Mouse (Mus musculus) kidney, postnatal 25 days (tissue): Measurements from ENCODE around the gene Elovl4.
A peak's percentile ranks its signal among the peaks of the same experiment; 100 is the strongest.

Experiments
- DNase-seq, 2 experiments: peaks; one replicate each; pipeline ENCODE4 v3.0.0; 2021; ENCODE audit warnings: mixed read lengths in 2 of 2

Gene Elovl4

GRCm38 (mm10) chr9:83805977-83806815 lies at the start of gene Elovl4:
Gene Elovl4, minus strand, starts transcription at chr9:83806277.
- DNase-seq: peak; percentile 20 to 55

- no peak for DNase-seq
Observed at GRCm38 (mm10) chr9:83852464-83852863, 46.4 kb upstream of the Elovl4 start.

GRCm38 (mm10) chr9:83834748-83835313 lies 28.8 kb upstream of the Elovl4 start:
- DNase-seq: no peak

DNA sequence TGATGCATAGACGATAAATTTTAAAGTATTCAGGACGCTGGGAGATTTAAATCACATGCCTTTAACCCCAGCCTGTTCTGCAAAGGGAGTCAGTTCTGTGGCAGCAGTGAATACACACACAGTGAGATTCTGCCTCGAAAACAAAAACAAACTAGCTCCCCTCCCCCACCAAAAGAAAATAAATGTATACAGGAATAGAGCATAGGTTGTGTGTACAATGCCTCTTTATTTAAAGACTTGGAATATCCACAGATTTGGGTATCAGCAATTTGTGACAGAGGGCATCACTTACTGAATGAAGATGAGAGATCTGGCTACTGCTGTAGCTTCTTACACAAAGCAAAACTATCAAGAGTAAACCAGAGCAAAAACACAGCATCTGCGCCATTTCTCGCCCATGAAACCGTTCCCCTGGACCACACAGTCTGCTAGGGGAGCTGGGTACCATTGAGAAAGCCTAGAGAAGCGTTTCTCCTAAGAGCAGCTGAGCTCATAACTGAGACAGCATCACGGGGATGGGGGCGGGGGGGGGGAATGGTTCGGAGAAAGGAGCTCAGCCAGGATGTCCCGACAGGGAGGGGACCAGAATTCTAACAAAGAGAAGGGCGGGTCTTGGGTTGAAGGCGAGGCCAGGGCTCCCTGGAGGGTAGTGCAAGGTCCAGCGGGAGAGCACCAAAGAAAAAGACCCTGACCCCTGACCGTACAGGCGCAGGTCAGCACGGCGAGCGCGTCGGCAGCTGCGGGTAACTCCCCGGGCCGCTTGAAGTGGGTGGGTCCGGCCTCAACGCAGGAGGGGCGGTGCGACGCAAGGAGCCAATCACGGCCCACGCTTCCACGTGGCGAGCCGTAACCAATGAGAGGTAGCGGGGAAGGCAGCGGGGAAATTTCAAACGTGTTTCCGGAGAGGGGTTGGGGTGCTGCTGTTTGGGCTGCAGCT lies 28.0 kb upstream of the Elovl4 start, which contains the start of gene Ttk:
TSS of gene Ttk (plus strand) at position 879 of the 937 bp plus-strand sequence.
- DNase-seq: peak; percentile 91 to 95

DNA sequence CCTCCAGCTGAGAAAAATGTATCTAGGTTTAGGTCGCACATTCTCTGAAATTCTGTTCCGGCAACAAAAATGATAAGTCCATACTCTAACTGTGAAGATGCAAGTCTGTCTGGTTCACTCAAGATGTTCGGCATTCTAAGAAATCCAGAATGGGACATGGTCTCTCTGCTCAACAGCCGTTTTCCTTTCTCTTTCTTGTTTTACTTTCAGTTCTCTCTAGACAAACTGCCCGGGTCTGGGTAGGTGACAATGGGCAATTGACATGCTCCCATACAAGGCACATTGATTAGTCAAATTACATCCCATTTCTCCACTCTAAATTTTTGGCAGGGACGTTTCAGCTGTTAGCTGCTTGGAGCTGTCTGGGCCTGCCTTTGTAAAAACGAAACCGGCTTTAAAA lies 25.1 kb upstream of the Elovl4 start:
- no peak for DNase-seq

GRCm38 (mm10) chr9:83829896-83830295 lies 23.8 kb upstream of the Elovl4 start:
- no peak for DNase-seq

DNA sequence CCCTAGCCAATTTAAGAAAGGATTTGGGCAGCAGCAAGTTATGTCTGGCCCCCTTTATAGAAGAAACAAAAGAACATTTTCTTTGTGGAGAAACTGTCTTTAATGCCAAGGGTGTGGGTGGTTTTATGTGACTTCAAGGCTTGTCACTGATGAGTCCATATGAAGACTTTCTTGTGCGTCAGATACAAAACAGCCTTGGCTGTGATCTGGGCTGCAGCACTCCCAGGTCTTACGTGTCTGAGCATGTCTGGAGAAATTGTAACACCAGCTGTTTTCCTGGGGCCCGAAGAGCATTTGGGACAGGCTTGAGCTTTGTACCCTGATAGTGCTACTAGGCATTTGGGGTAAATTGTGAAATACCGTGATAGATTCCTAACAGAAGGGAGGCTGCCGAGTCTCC lies 16.8 kb upstream of the Elovl4 start:
- DNase-seq: no peak

DNA sequence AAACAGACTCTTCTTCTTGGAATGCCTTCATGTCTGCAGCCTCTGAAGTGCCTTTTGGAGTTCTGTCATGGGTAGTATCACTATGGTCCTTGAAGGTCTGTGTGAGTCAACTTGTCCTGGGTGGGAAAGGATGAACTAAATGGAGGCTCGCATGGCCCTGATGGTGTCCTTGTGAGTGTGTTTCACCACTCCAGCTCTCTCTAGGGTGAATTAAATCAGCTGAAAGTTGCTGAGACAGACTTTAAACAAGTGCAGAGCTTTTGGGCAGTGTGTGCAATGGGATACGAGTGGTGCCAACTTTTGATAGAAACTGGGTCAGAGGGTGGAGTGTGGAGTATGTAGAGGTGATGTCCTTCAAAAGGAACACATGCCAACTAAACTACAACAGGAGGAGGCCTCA lies 14.9 kb upstream of the Elovl4 start:
- no peak for DNase-seq

DNA sequence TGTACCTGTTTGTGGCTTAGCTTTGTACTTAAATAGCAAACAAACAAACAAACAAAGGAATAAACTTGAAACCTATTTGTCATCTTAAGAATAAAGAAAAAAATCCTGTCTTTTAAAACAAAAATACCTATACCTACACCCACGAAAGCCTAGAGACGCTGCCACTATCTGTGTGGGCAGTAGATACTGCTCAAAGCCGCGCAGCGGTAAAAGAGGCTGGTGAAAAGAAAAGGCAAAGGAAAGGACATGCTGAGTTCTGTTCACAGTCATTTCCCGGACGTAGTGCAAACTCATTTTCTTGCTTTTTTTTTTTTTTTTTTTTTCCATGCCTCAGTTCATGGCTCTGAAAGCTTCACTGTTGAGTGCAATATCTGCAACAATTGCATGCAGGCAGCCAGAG lies 13.1 kb upstream of the Elovl4 start:
- no peak for DNase-seq

GRCm38 (mm10) chr9:83807562-83807961 lies 1.5 kb upstream of the Elovl4 start:
- DNase-seq: peak in 1 of 2 experiments; percentile 78

- DNase-seq: no peak
Observed at GRCm38 (mm10) chr9:83805164-83805976, 707 bp downstream of the Elovl4 start.

- no peak for DNase-seq
Observed at GRCm38 (mm10) chr9:83804341-83804740, 1.7 kb downstream of the Elovl4 start.

GRCm38 (mm10) chr9:83797898-83798297 lies 8.2 kb downstream of the Elovl4 start:
- DNase-seq: no peak

DNA sequence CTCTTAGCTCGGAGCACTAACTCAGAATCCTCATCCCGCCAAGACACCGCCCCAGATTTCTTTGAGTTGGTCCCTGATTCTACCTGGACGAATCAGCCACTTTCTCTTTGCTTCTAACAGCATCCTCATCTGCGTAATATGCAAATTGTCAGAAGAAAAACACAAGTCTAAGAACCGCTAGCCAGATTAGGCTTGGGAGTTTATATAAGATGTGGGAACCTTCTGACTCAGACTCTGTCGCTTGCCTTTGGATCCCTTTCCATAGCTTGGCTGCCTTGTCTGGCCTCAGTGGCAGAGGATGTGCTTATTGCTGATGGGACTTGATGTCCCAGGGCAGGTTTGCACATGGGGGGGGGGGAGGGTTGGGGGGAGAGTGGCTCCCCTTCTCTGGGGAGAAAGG lies 9.2 kb downstream of the Elovl4 start:
- no peak for DNase-seq

GRCm38 (mm10) chr9:83789326-83789725 lies 16.8 kb downstream of the Elovl4 start:
- DNase-seq: no peak

- no peak for DNase-seq
Observed at GRCm38 (mm10) chr9:83785501-83785900, 20.6 kb downstream of the Elovl4 start.

DNA sequence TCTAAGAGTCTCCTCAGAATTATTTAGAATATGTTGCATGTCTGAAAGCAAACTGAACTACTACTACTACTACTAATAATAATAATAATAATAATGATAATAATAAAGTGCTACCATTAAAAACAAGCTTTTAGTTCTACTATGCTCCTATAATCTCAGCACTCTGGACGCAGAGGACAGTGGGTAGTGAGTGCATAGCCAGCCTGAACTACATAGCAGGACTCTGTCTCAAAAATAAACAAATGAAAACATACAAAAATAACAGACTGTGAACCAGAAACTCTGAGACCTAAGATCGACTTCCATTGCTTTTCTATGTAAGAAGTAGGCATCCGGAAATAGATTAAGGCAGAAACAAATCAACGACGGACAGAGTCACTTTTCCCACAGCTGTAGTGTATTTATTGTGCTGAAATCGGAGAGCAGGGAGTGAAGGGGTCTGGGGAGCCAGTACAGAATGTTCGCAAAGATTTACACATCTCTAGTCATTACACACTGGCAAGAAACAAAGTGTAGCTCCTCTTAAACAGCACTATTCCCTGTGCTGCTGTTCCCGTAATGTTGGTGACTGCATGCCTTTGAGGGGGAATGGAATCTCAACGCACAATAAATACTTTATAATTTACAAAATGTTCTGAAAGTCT lies 27.6 kb downstream of the Elovl4 start:
- DNase-seq: no peak

DNA sequence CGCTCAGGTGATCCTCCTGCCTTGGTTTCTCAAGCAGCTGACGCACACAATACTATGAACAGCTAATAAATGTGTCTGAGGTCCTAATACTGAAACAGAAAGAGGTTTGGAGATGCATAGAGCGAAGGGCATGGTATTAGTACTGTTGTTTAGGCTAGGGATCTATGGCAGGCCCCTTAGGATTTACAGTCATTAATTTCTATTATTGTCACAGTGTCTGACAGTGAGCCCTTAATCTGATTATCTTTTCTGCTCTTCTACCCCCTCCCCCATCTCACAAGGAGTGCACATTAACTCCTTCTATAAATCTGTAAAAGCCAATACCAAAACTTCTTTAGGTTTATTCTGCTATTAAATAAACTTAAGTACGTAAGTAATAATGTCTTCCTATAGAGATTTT lies 44.8 kb downstream of the Elovl4 start:
- DNase-seq: no peak

DNA sequence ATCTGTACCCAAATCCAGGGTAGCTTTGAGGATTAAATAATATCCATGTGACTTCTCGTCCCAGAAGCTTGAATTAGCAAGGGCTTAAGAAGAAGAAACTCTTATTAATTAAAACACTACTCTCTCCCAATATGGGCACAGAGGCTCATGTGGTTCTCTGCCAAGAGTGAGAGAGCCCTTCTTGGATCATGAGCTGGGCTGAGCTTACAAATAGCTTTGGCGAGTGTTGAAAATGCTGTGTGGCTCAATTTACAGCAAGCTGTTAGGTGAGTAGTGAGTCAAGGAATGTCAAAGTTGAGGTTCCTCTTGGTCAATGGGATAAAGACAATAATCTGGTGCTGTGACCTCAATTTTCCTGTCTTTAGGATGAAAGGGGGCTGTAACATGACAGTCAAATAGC lies 74.2 kb downstream of the Elovl4 start:
- DNase-seq: no peak

- DNase-seq: no peak
Observed at GRCm38 (mm10) chr9:83730836-83731235, 75.2 kb downstream of the Elovl4 start.
